Mouse (Mus musculus): ENCODE results near the gene Zfp433.

- TF ChIP-seq POLR2A (IDR thresholded peaks at IDR 0.05; ENCODE audit: borderline replicate concordance, extremely low read depth, low read depth, low read length) (no peak), CTCF (IDR thresholded peaks at IDR 0.05; ENCODE audit: insufficient read depth, low read length) (no peak)
These were observed 48.5 kb upstream of the Zfp433 start for GRCm38 (mm10) chr10:81656174-81656573.

Data from lung, adult 2 months (tissue).